Mouse (Mus musculus) heart, adult 18-20 months (tissue): Measurements from ENCODE around the gene Smad6. TPM values are rescaled to one million over a fixed set of nuclear protein-coding genes. Genes with fewer than 3 reads are reported as not detected.
A peak's percentile ranks its signal among the peaks of the same experiment; 100 is the strongest.

Source experiments
- DNase-seq, 2 experiments: peaks; one replicate each; pipeline ENCODE4 v3.0.0; 2021 to 2022; ENCODE audit warnings: mixed read lengths in 1 of 2
- long read RNA-seq, 2 experiments: library from polyadenylated mRNA; stranded (forward); transcript quantifications; one replicate each; pipeline ENCODE4 v2.0.0; 2021
- total RNA-seq, 2 experiments: library from RNA; stranded (reverse); gene quantifications; 2 replicates each; pipeline ENCODE4 v1.2.3; 2021

The Smad6 gene
- total RNA-seq, result 10 to 100 TPM in 1 of 2 experiments, 1 to 10 TPM in 1; 9.0 to 11.3 TPM
- long read RNA-seq, experiment 1, transcript Smad6-201 (4 exons, 2,971 nt), result major isoform, 8 of 12 reads
- long read RNA-seq, experiment 1, partial matches to known transcripts, result 0 of 12 reads
- long read RNA-seq, experiment 1, other reads (novel, unspliced or antisense), result 4 of 12 reads
- long read RNA-seq, experiment 2, partial matches to known transcripts, result 0 of 6 reads
- long read RNA-seq, experiment 2, other reads (novel, unspliced or antisense), result 2 of 6 reads

- DNase-seq, result peak; percentile 93 to 95
Measured at GRCm38 (mm10) chr9:64021853-64022561, at the start of gene Smad6. TSS of gene Smad6 (minus strand) at chr9:64022059.

GRCm38 (mm10) chr9:64070674-64071073 is 48.8 kb upstream of the Smad6 start:
- no peak for DNase-seq

- DNase-seq, result no peak
Measured at GRCm38 (mm10) chr9:64069131-64069530, 47.3 kb upstream of the Smad6 start.

- DNase-seq, result no peak
Measured at GRCm38 (mm10) chr9:64068571-64068970, 46.7 kb upstream of the Smad6 start.

GRCm38 (mm10) chr9:64067787-64068186 is 45.9 kb upstream of the Smad6 start:
- no peak for DNase-seq

GRCm38 (mm10) chr9:64060033-64060539 is 38.2 kb upstream of the Smad6 start:
- DNase-seq, result peak; percentile 57

- DNase-seq, result no peak
Measured at GRCm38 (mm10) chr9:64057903-64058650, 36.2 kb upstream of the Smad6 start.

GRCm38 (mm10) chr9:64055162-64055561 is 33.3 kb upstream of the Smad6 start:
- peak in 1 of 2 experiments; percentile 50 for DNase-seq

- DNase-seq, result no peak
Measured at GRCm38 (mm10) chr9:64053786-64054185, 31.9 kb upstream of the Smad6 start.

GRCm38 (mm10) chr9:64051241-64051640 is 29.4 kb upstream of the Smad6 start:
- DNase-seq, result no peak

- peak; percentile 46 to 61 for DNase-seq
Measured at GRCm38 (mm10) chr9:64050513-64051065, 28.7 kb upstream of the Smad6 start.

GRCm38 (mm10) chr9:64049471-64050380 is 27.9 kb upstream of the Smad6 start:
- DNase-seq, result peak; percentile 67 to 81

GRCm38 (mm10) chr9:64045117-64045890 is 23.4 kb upstream of the Smad6 start:
- peak; percentile 68 to 82 for DNase-seq

- no peak for DNase-seq
Measured at GRCm38 (mm10) chr9:64044343-64044742, 22.5 kb upstream of the Smad6 start.

GRCm38 (mm10) chr9:64042911-64043310 is 21.1 kb upstream of the Smad6 start:
- DNase-seq, result no peak

GRCm38 (mm10) chr9:64042216-64042615 is 20.4 kb upstream of the Smad6 start:
- DNase-seq, result no peak

- peak in 1 of 2 experiments; percentile 25 for DNase-seq
Measured at GRCm38 (mm10) chr9:64029908-64030631, 8.2 kb upstream of the Smad6 start.

GRCm38 (mm10) chr9:64025565-64025964 is 3.7 kb upstream of the Smad6 start:
- DNase-seq, result peak; percentile 60 to 81

- DNase-seq, result peak in 1 of 2 experiments; percentile 26
Measured at GRCm38 (mm10) chr9:64024976-64025375, 3.1 kb upstream of the Smad6 start.
